Mouse (Mus musculus) gastrocnemius, postnatal 25 days (tissue): ENCODE measurements at regions not wholly inside any gene's neighbourhood (a gene's known extent, or its start where the extent isn't known, plus 50 kb on each side); places are given as distances from the start of the nearest gene placed in this dataset.

Experiments used
- DNase-seq: peaks from one replicate; pipeline ENCODE4 v3.0.0; 2022

DNA sequence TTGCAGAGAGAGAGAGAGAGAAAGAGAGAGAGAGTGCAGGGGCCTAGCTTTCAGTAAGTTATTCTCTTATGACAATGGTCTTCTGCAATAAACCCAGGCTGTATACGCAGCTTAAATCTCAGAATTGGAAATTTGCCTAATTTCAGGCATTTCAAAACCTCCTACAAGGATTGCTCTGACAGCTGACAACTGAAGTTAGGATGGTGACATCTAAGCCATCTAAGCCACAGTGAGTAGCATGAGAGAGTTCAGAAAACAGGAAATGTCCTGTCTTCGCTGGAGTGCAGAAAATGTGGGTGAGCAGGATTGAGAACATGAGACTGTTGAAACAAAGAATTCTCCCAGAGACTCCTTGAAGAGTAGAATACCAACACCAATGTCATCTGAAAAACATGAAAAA is 56.8 kb downstream of the Fam110c start:
- no peak for DNase-seq

DNA sequence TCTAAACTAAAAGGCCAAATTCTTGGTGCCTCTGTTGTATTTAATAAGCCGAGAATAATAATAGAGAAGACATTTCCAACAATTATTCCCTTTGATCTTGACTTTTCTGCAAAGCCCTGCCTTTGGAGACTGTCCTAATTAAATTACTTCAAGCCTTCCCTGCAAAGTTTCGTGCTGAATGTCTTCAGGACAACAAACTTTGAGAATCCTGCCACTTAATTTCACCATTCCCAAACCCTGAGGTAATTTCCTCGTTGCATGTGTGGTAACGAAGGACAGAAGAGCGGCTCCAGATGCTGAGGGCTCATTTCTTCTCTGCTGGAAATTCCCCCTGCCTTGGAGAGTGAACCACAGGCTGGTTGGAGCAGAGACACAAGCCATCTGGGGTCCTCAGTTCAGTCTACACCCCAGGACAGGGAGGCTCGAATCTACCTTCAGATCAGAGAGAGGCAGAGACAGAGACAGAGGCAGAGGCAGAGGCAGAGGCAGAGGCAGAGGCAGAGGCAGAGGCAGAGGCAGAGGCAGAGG is 60.9 kb downstream of the Fam110c start:
- DNase-seq, result no peak

- DNase-seq, result no peak
Measured at GRCm38 (mm10) chr12:31136364-31136763, 62.7 kb downstream of the Fam110c start.

DNA sequence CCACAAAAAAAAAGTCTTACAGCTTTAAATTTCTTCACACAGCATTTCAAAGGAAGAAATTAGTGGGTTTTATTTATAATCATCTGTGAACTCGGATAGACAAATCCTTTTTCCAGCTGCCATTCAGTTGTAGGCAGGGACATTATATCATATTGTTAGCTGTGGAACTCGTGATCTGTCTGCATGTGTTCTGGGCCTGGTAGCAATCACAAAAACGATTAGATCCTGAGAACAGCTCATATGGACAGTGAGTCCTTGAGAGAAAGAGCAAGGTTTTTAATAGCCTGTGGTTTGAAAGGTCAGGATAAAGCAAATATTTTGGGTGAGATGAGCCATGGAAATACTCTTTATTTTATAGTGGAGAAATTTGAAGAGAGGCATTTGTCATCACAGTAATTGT is 63.2 kb downstream of the Fam110c start:
- DNase-seq, result no peak

DNA sequence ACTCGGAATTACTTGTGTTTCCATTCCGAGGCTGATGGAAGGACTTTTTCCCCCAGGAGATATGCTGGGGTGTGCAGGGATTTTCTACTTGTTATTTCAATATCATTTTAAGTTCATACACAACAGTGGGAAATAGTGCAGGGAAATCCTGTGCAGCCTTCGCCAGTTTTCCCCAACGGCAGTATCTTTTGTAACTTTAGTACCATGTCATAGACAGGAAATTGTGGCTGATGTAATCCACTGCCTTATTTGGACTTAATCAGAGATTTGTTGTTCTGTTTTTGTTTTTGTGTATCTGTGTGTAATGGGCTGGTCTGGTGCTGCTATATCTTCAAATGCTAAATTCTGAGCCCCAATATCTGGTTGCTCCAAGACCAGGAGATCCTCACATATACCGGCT is 63.8 kb downstream of the Fam110c start:
- DNase-seq, result no peak

GRCm38 (mm10) chr12:31139853-31140252 is 66.2 kb downstream of the Fam110c start:
- no peak for DNase-seq

GRCm38 (mm10) chr12:31143266-31143665 is 69.6 kb downstream of the Fam110c start:
- DNase-seq, result no peak

DNA sequence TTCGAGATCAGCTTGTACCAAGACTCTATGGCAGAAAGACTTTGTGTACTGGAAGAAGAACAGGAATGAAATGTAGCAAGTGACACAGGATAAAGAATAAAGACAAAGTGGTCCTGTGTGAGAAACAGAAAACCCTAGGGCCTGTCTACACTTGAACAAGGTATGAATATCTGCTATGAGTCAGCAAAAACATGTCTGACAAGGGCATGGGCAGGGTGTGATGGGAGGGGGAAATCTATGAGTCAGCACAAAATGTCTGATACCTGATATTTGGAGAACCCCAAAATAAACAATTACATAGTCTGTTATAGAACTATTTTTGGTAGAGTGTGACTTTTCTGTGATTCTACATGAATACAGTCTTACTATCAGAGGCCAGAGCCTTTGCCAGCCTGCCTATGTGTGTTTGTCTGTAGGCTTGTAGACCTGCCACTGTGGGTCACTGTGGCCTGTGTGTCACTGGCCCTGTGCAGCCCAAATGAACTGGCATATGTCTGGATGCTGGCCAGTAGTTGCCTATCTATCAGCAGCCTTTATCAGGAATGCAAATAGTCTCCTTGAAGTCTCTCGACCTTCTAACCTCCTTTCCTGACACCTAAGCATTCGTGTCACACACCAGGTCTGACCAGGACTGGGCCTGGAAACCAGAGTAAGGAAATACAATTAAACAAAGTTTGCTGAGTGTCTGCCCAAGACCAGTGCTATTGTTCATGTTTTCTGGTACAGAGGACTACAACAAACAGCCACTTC is 71.5 kb downstream of the Fam110c start:
- no peak for DNase-seq

DNA sequence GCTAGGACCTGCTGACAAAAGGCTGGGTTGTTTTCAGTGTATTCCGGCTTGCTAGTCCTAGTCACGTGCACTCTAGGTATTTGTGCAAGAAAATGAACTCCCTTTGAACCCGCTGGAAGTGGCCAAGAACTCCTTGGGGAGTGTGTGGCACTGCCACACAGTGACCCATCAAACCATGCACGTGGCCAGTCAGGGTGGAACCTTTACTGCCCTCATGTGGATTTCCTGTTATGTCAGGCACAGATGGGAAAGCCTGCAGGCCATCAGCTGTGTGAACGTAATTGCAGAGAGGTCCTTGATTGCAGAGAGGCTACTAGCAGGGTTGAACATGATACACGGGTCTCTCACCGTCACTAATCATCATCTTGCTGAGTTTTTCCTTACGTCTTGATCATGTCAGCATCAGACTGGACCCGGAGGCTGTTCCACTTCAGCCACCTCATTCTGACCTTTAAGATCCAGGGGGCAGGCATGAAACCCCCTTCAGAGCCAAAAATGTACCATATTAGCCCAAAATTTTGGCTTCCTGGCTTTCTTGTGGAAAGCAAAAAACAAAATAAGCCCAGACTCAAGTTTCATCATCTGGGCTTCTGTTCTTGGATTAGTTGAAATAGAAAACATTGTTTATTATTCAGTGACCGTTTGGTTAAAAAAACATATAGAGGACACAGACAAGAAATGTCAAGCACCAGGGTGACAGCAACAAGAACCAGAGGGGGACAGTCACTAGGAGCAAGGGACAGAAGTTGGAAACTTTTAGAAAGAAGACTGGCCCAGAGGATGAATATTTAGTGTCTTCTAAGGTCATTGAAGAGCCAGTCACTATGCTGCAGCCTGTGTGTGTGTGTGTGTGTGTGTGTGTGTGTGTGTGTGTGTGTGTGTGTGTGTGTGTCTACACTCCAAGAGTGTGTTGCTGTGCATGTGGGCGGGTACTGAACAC is 75.0 kb downstream of the Fam110c start:
- no peak for DNase-seq

GRCm38 (mm10) chr12:31153720-31154119 is 80.1 kb downstream of the Fam110c start:
- DNase-seq, result no peak

DNA sequence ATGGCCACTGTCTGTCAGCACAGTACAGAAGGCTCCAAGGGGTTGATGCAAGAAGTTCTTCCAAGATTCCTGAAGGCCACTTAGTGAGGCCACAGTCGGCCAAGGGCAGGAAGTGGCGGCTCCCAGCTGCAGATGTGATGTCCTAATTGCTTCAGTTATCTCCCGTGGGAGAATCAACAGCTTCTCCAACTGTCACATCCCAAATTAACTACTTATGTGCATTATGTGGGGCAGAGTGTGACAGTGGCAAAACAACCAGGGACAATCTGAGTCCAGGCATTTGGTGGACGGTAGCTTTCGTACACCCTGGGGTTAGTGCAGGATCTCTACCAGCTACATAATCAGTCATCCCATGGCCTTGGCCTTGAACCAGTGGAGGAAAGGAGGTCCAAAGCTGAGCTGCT is 80.9 kb downstream of the Fam110c start:
- peak; percentile 51 for DNase-seq

DNA sequence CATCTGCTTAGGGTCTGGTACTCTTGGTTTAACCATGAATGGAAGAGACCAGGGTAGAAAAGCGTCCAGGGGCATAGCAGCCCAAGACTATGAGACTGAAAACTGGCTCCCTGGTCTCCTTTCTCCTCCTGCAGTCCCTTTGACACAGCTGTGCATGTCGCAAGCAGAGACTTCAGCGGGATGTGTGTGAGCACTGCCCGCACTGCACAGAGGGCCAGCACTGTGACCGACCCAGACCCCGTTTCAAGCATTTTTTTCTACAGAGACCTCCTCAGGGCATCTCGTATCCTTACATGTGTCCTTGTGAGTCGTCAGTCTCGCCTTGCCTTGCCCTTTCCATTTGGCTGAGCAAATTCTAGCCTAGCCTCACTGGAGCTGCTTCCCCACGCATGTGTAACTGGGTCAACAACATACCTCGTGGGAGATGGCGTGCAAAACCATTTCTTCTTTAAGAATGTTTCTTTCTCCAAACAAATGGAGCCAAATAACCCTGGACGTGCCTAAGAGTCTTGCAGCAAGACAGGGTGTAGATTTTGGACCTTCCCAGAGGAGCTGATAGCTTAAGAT is 82.6 kb downstream of the Fam110c start:
- peak; percentile 13 for DNase-seq

GRCm38 (mm10) chr12:31157453-31157852 is 83.1 kb upstream of the Gm6993 start:
- no peak for DNase-seq

GRCm38 (mm10) chr12:31157890-31158289 is 82.7 kb upstream of the Gm6993 start:
- no peak for DNase-seq

GRCm38 (mm10) chr12:31158885-31159284 is 81.7 kb upstream of the Gm6993 start:
- DNase-seq, result no peak

DNA sequence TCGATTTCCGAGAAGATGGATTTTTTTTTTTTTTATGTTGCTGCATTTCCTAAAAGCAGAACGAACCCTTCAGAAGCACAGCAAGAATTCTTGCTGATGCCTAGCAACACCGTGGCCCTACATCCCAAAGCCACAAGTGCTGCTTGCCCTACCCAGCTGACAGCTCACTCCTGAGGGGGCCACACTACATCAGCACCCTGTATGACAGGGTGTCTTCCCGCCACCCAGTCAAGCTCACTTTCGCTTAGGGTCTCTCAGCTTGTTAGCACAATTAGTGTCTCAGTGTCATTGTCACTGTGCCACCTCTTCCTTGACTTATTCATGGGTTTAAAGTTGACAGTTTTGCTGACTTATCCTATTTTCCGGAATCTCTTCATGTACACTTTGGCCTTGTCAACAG is 81.2 kb upstream of the Gm6993 start:
- no peak for DNase-seq

- no peak for DNase-seq
Measured at GRCm38 (mm10) chr12:31168221-31168890, 72.2 kb upstream of the Gm6993 start.

- DNase-seq, result no peak
Measured at GRCm38 (mm10) chr12:31170111-31170510, 70.5 kb upstream of the Gm6993 start.

- peak; percentile 67 for DNase-seq
Measured at GRCm38 (mm10) chr12:31170546-31171160, 69.9 kb upstream of the Gm6993 start.

DNA sequence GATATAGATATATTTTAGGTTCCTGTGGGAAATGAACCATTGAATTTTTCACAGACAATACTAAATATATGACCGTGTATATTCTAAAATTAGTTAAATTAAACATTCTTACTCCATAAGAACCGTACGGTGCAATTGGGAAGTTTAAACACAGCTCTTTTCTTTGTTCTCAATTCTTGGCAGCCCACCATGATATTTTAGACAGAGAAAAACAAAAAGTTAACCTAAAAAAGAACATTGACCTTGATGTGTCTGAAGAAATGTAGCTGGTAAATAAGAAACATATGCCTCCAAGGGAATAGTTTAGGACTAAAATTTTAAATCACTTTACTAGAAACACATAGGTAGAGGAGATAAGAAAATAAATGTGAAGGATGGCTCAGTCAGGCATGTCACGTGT is 68.6 kb upstream of the Gm6993 start:
- DNase-seq, result no peak

GRCm38 (mm10) chr12:31172451-31173318 is 67.9 kb upstream of the Gm6993 start:
- DNase-seq, result no peak
